Mouse (Mus musculus) hematopoietic stem cell, adult 5-6 weeks (primary cell): ENCODE measurements around the gene Cbl. TPM values are rescaled to one million over a fixed set of nuclear protein-coding genes. Genes with fewer than 3 reads are reported as not detected.
A peak's percentile ranks its signal among the peaks of the same experiment; 100 is the strongest.

Source experiments
- ATAC-seq, 2 experiments: fragments of 125-278 bp in 1 of 2; replicated peaks in 1 of 2; 2 replicates each; pipeline ENCODE4 v1.8.0; 2016 to 2017; ENCODE audit warnings: inconsistent platforms in 2 of 2, mild to moderate bottlenecking in 2 of 2, moderate number of reproducible peaks in 2 of 2, low read depth in 1 of 2, moderate TSS enrichment in 1 of 2; ENCODE audit not compliant: low FRiP score in 2 of 2, poor library complexity in 2 of 2, severe bottlenecking in 2 of 2, insufficient read depth in 1 of 2, low TSS enrichment in 1 of 2
- total RNA-seq: library from RNA; stranded (forward); fragments of 172-1452, 232-1000 nt; gene quantifications from 2 replicates; pipeline ENCODE4 v1.2.3, GENCODE M21; 2017

The Cbl gene
- total RNA-seq, 1 experiment from 2014 or later, result 19.6 TPM

DNA sequence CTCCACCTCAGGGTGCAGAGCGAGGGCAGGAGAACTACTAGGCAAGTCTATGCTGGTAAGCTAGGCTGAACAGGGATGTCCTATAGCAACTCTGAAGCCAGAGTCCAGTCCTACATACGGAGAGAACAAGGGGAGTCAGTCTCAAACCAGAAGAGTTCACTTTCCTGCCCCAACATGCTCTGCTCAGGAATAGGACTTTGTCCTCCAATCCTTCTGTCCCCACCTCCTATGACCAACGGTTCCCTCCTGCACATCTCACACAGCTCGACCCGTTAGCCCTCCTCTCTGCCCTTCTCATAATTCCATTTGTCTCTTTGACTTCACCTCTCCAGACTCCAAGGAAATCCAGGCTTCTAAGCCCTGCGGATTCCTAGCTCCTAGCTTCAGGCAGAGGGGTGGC lies 14.1 kb upstream of the Cbl start:
- no peak for ATAC-seq

GRCm38 (mm10) chr9:44243621-44244020 lies 9.8 kb upstream of the Cbl start:
- no peak for ATAC-seq

DNA sequence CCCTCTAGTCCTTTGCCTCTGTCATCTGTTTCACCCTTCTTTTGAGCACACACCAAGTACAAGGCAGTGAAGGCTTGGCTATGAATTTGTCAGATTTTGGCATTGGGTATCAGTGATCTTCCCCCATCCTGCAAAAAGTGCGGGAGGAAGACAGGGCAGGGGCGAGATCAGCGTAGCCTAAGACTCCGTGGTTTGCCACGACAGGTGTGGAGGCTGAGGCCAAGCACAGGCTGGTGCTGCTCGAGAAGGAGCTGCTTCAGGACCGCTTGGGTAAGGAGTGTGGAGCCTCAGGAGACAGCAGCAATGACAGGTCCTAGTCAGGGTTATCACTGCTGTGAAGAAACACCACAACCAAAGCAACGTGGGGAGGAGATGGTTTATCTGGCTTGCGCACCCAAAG lies 7.6 kb upstream of the Cbl start:
- no peak for ATAC-seq

DNA sequence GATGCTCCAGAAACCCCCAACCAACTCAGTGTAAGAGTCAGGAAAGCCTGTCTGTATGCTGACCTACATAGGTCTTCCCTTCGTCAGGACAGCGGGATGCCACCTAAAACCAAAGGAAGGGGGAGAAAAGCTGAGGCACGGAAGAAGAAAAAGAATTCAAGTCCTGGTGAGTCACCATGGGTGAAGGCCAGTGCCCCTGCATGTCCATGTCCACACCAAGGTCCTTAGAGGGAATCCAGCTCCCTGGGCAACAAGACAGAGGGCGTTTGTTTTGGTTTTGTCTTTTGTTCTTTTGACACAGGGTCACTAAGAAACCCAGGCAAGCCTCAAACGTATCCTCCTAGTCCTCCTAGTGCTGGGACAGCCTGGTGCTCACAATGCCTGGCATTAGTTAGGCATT lies 7.1 kb upstream of the Cbl start:
- no peak for ATAC-seq

DNA sequence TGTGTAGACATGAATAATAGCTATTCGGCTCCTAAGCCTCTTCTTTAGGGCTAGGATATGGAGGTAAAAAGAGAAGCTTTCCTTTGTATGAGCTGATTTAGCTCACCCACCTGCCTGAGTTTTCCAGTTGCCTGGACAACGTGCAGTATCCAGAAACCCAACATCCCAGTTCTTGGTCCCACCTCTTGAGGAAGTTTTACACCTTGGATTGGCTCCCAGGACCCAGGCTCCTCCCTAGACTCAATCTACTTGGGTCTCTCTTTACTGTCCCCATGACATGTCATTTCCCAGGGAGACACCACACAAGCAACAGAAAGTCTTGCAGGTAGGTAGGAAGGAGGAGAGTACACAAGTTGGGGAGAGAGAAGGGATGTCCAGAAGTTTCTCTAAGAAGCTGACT lies 6.5 kb upstream of the Cbl start, which contains the start of gene Ccdc153:
Ccdc153 (plus strand) TSS at position 278 of the 400 bp plus-strand sequence.
- ATAC-seq, result no peak

- ATAC-seq, result peak; percentile 40 to 63; a peak in 2 of 4 replicates
Measured at GRCm38 (mm10) chr9:44239447-44239846, 5.6 kb upstream of the Cbl start.

DNA sequence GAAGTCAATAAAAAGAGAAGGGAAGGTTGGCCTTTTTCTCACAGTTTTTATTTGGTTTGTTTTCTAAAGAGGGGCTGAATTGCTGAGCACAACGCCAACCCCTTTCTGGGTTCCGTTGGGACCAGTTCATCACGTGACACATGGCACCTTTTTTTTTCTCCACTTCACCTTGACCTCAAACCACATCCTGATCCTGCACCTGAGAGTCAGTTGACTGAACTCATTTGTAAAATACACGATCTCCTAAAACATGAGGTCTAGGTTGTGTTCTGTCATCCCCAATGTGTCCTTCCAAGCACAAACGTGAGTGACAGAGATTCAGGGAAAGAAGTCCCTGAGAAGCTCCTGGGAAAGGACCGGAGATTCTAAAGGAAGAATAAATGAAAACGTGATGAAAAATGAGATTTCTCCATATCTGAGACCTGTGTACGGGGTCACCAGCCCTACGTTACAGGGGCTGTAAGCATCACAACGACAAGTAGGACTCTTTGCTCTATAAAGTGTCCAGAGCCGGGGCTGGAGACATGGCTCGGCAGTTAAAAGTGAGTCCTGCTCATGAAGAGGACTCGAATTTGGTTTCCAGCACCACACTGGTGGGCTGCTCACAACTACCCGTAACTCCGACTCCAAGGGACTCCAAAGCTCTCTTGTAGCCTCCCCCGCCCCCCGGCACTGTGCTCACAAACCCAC lies 4.8 kb upstream of the Cbl start:
- ATAC-seq, result no peak

GRCm38 (mm10) chr9:44237128-44237527 lies 3.3 kb upstream of the Cbl start:
- no peak for ATAC-seq

GRCm38 (mm10) chr9:44236601-44237000 lies 2.8 kb upstream of the Cbl start:
- no peak for ATAC-seq

GRCm38 (mm10) chr9:44234479-44235427 lies 904 bp upstream of the Cbl start:
- ATAC-seq, result peak; percentile 43 to 61; a peak in 3 of 4 replicates

DNA sequence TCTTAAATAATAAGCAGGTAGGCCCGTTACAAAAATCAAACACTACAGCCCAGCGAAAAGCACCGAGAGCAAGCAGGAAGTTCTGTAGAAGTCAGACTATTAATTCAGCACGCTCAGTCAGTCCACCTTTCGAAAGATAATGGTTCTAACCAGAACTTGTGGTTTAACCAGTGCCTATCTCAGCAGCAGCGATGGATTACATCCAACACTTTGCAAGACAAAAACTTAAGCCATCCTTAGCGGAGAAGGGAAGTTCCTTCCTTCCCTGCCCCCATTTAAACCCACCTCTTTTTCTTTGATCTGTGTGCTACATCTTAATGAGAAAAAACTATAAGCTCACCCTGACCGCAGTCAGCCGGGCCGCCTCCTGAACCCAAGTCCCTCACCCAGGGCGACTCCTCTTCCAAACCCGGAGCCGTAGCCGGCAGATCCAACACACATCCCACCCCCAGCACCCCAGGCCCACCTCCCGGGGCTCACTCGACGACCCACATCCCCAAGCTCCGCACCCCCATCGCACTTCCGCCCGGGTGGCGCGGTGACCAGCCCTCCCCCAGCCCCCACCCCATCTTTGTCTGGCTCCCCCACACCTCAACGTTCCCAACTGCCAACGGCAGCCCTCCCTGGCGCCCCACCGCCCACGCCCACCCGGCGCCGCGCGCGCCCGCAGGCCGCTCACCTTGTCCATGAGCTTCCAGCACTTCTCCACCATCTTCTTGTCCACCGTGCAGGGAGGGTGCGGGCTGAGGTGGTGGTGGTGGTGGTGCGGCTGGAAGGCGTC lies 638 bp downstream of the Cbl start:
- ATAC-seq, result no peak; a peak in 1 of 4 replicates

DNA sequence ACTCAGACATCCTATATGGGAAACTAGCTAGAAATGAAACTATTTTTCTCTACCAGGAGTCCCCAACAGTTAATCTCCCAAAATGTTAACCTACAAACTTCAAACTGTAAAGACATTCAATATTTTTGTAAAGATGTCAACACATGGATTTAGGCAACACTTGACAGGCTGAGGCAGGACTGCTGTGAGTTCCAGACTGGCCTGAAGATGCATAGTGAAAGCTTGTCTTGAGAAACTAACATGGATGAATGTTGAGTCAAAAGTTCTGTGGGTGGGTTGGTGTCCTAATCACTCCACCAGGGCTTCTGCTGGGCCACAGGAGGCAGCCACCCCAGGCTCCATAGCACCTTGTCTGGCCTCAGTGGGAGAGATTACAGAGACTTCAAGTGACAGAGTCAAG lies 2.2 kb downstream of the Cbl start:
- no peak for ATAC-seq

DNA sequence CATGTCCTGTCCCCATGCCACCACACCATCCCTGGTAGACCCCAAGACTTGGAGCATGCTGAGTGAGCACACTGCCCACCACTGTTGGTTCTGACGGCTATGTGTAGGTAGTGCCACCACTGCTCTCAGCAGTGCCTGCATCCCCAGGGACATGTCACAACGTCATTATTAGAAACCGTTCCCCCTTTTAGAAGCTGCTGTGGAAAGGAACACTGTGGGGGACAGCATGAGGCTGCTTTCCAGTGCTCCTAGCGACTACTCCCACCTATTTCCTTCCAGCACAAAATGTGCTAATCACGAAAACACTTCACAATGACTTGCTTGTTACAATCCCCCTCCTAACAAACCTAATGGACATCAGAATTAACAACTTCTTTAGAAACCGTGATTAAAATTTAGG lies 7.9 kb downstream of the Cbl start:
- no peak for ATAC-seq

DNA sequence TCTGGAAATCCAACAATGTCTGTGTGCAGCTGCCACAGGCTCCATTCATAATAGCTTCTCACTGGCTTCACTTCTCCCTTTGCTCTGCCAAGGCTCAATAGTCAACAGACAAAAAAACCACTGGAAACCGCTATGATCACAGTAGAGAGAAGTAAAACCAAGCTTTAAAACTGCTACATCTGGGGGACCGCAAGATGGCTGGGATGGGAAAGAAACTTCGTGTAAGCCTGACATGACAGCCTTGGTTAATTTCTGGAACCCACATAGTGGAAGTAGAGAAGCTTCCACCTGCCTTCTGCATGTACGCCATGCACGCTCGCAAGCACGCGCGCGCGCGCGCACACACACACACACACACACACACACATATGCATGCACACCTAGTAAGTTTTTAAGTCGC lies 20.3 kb downstream of the Cbl start:
- peak; percentile 49 to 77 for ATAC-seq

- no peak for ATAC-seq
Measured at GRCm38 (mm10) chr9:44212406-44212805, 21.4 kb downstream of the Cbl start.

DNA sequence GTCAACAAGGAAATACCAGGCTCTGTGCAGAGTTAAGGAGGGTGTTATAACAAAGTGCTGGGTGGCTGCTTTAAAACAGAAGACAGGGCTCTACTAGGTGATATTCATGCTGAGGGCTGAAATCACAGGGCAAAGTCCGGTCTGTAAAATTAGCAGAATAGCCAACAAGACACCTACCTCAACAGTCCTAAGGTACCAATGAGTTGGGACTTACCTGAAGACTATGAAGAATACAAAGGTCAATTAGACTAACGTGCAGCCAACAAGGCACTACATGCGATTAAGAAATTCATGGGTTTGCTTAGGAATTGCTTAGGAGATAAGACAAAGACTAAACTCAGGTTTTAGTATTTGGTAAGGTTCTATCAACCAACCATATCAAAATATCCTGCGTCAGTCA lies 24.4 kb downstream of the Cbl start:
- no peak for ATAC-seq

GRCm38 (mm10) chr9:44207840-44208239 lies 26.0 kb downstream of the Cbl start:
- no peak for ATAC-seq

- no peak for ATAC-seq
Measured at GRCm38 (mm10) chr9:44200458-44200857, 33.4 kb downstream of the Cbl start.
